Mouse (Mus musculus): Measurements from ENCODE around the gene Toe1.

The Toe1 gene

GRCm38 (mm10) chr4:116788956-116789355 lies 18.5 kb downstream of the Toe1 start:
- peak; percentile 86 to 87 for DNase-seq

- peak in 1 of 2 experiments; percentile 14 for DNase-seq
Observed at GRCm38 (mm10) chr4:116787985-116788760, 19.3 kb downstream of the Toe1 start.

GRCm38 (mm10) chr4:116786587-116786986 lies 20.9 kb downstream of the Toe1 start:
- no peak for DNase-seq

- DNase-seq, result no peak
Observed at GRCm38 (mm10) chr4:116782171-116782570, 25.3 kb downstream of the Toe1 start.

- DNase-seq, result no peak
Observed at GRCm38 (mm10) chr4:116781366-116781765, 26.1 kb downstream of the Toe1 start.

GRCm38 (mm10) chr4:116780541-116780940 lies 26.9 kb downstream of the Toe1 start:
- no peak for DNase-seq

GRCm38 (mm10) chr4:116777079-116777478 lies 30.4 kb downstream of the Toe1 start:
- DNase-seq, result no peak

GRCm38 (mm10) chr4:116776391-116776790 lies 31.0 kb downstream of the Toe1 start:
- DNase-seq, result no peak

- no peak for DNase-seq
Observed at GRCm38 (mm10) chr4:116769060-116769459, 38.4 kb downstream of the Toe1 start.

- DNase-seq, result no peak
Observed at GRCm38 (mm10) chr4:116768510-116768909, 38.9 kb downstream of the Toe1 start.

- no peak for DNase-seq
Observed at GRCm38 (mm10) chr4:116764001-116764400, 43.4 kb downstream of the Toe1 start.

- DNase-seq, result no peak
Observed at GRCm38 (mm10) chr4:116761914-116762313, 45.5 kb downstream of the Toe1 start.

GRCm38 (mm10) chr4:116749750-116750149 lies 57.7 kb downstream of the Toe1 start:
- no peak for DNase-seq

Data from cerebellum, adult 18-20 months (tissue).